Mouse (Mus musculus) naive thymus-derived CD4-positive, alpha-beta T cell, adult 5 months (primary cell): ENCODE measurements around the gene Edf1. TPM values are rescaled to one million over a fixed set of nuclear protein-coding genes. Genes with fewer than 3 reads are reported as not detected.

Source experiments
- polyA plus RNA-seq: library from polyadenylated mRNA; unstranded; fragments of 100-300 nt; shearing (Covaris generic); gene quantifications from one replicate; pipeline ENCODE4 v1.2.1, GENCODE M21; 2017

Gene Edf1
- polyA plus RNA-seq: 170 TPM

GRCm38 (mm10) chr2:25557221-25557963 is at the start of gene Edf1:
Gene Edf1, plus strand, starts transcription at chr2:25557847.

GRCm38 (mm10) chr2:25546811-25547491 is 10.7 kb upstream of the Edf1 start, which contains the start of gene Traf2:
Gene Traf2, minus strand, starts transcription at chr2:25546940.

GRCm38 (mm10) chr2:25574579-25575431 is 17.2 kb downstream of the Edf1 start, which contains the start of the genes Mamdc4 and Phpt1:
Gene Mamdc4, minus strand, starts transcription at chr2:25574845.
Gene Phpt1, minus strand, starts transcription at chr2:25575224.

GRCm38 (mm10) chr2:25581294-25581864 is 23.7 kb downstream of the Edf1 start, which contains the start of gene Ajm1:
Gene Ajm1, minus strand, starts transcription at chr2:25581757.

DNA sequence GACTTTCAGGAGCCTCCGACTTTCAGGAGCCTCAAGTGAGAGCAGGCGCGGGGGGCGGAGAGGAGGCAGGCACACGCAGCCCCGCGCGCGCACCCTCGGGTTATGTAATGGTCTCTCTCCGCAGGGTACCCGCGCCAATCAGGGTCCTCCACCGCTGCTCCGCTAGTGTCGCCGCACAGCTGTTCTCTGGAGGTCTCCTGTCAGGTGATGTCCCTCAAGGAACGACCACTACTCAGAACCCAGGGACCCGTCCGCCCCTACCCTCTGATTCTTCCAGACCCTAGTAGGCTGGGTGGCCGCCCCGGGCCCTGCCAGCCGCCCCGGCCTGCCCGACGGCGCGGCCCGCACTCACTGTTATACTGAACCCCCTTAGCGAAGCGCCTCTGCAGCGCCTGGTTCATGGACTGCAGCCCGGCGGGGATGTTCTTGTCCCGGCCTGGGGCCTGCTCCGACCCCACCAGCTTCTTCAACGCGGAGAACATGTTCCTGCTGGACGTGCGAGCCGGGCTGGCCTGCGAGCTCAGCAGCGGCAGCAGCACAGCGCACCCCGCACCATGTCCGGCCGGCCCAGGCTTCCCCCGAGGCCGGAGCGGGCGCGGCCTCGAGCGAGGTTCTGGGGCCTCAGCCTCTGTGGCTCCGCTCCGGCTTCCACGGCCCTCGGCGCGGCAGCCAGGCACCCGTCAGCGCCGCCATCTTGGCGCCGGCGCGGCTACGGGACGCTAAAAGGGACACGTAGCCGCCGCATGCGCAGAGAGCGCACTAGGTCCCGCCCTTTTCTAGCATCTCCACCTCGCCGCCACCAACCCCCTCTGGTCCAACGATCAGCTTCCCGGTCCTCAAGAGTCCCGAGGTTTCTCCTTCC is 50.3 kb downstream of the Edf1 start, which contains the start of gene Rabl6:
Rabl6 (minus strand) TSS at position 761 of the 862 bp plus-strand sequence.

Other genes with a start within 250 kb of the Edf1 start
- not detected for gene Grin1, start 238.7 kb upstream of the Edf1 start, polyA plus RNA-seq
- gene Man1b1, start 225.5 kb upstream of the Edf1 start, polyA plus RNA-seq: 26.7 TPM
- gene Dpp7, start 201.5 kb upstream of the Edf1 start, polyA plus RNA-seq: 6.7 TPM
- gene Uap1l1, start 192.2 kb upstream of the Edf1 start, polyA plus RNA-seq: 14.2 TPM
- gene Sapcd2, start 185.5 kb upstream of the Edf1 start, polyA plus RNA-seq: not detected
- gene Entpd2, start 162.0 kb upstream of the Edf1 start, polyA plus RNA-seq: not detected
- gene Npdc1, start 158.5 kb upstream of the Edf1 start, polyA plus RNA-seq: 0.47 TPM
- gene Fut7, start 134.6 kb upstream of the Edf1 start, polyA plus RNA-seq: not detected
- gene Abca2, start 129.1 kb upstream of the Edf1 start, polyA plus RNA-seq: 44.9 TPM
- 5.1 TPM for gene Clic3, start 101.0 kb upstream of the Edf1 start, polyA plus RNA-seq
- 74.5 TPM for gene Paxx, start 96.8 kb upstream of the Edf1 start, polyA plus RNA-seq
- not detected for gene Ptgds, start 87.8 kb upstream of the Edf1 start, polyA plus RNA-seq
- gene Lcn12, start 63.9 kb upstream of the Edf1 start, polyA plus RNA-seq: not detected
- gene Fbxw5, start 57.1 kb upstream of the Edf1 start, polyA plus RNA-seq: 82.7 TPM
- gene C8g, start 56.1 kb upstream of the Edf1 start, polyA plus RNA-seq: 5.6 TPM
- 61.5 TPM for gene Traf2, start 10.9 kb upstream of the Edf1 start, polyA plus RNA-seq
- 1.4 TPM for gene Mamdc4, start 17.0 kb downstream of the Edf1 start, polyA plus RNA-seq
- 55.4 TPM for gene Phpt1, start 17.4 kb downstream of the Edf1 start, polyA plus RNA-seq
- 0.17 TPM for gene Ajm1, start 23.9 kb downstream of the Edf1 start, polyA plus RNA-seq
- gene Rabl6, start 50.7 kb downstream of the Edf1 start, polyA plus RNA-seq: 59.7 TPM
- gene Ccdc183, start 59.8 kb downstream of the Edf1 start, polyA plus RNA-seq: not detected
- gene Tmem141, start 64.2 kb downstream of the Edf1 start, polyA plus RNA-seq: 2.2 TPM
- not detected for gene Fcna, start 70.2 kb downstream of the Edf1 start, polyA plus RNA-seq
- not detected for gene Lcn8, start 95.3 kb downstream of the Edf1 start, polyA plus RNA-seq
- not detected for gene Lcn5, start 100.1 kb downstream of the Edf1 start, polyA plus RNA-seq
- not detected for gene Lcn6, start 118.9 kb downstream of the Edf1 start, polyA plus RNA-seq
- not detected for gene Lcn10, start 124.9 kb downstream of the Edf1 start, polyA plus RNA-seq
- gene Obp2a, start 142.2 kb downstream of the Edf1 start, polyA plus RNA-seq: not detected
- gene Bmyc, start 148.9 kb downstream of the Edf1 start, polyA plus RNA-seq: 27.5 TPM
- gene Obp2b, start 179.2 kb downstream of the Edf1 start, polyA plus RNA-seq: not detected
- not detected for gene Lcn3, start 207.7 kb downstream of the Edf1 start, polyA plus RNA-seq
- gene Lcn11, start 219.2 kb downstream of the Edf1 start, polyA plus RNA-seq: not detected
- gene Gm13539, start 224.4 kb downstream of the Edf1 start, polyA plus RNA-seq: not detected